Mouse (Mus musculus) lung, postnatal 0 days (tissue): ENCODE data around the gene Hpn.

Source experiments
- CTCF ChIP-seq: IDR thresholded peaks from 2 replicates; pipeline ENCODE4 v1.5.1; 2016; ENCODE audit warnings: antibody characterized with exemption, mild to moderate bottlenecking
- EP300 ChIP-seq: IDR thresholded peaks from 2 replicates; pipeline ENCODE4 v1.6.1; 2016; ENCODE audit warnings: antibody characterized with exemption, mild to moderate bottlenecking, control low read depth

DNA sequence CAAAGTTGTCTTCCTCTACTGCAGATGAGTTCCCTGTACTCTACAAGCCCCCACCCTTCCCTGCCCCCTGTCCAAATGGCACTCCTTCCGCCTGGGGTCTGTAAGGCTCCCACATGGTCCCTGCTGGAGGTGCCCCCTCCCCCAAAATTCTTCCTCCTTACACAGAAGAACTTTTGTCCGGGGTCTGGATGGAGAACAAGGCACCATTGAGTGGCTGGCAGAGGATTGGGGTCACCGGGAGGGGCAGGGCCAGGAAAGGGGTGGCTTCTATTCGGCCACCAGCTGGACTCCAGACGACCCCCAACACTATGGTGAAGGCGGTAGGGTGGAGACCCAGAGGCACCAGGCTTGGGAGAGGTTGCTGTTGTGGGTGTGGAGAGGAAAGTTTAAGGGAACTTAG is 37.6 kb downstream of the Hpn start:
- TF ChIP-seq CTCF (no peak), EP300 (no peak)
